Mouse (Mus musculus): ENCODE measurements around the gene Pogz. TPM values are rescaled to one million over a fixed set of nuclear protein-coding genes. Genes with fewer than 3 reads are reported as not detected.
"Not testable (repeated sequence)": the region's sequence is repeated elsewhere in the genome, so short reads cannot be mapped to it uniquely, and the experiment has no call there.

Pogz gene
- polyA plus RNA-seq, 1 experiment = 16.8 TPM

GRCm38 (mm10) chr3:94924688-94925087 is 87.3 kb downstream of the Pogz start:
- TF ChIP-seq CTCF (IDR thresholded peaks at IDR 0.05; ENCODE audit: control insufficient read depth, insufficient read depth, low read length) (no peak), POLR2A (IDR thresholded peaks at IDR 0.05; ENCODE audit: borderline replicate concordance, control insufficient read depth, low read depth, low read length) (no peak)
- H3K4me1 ChIP-seq (ENCODE audit: control insufficient read depth, insufficient read depth, low read length) = no peaks in the 10 kb centered on the region; the same call in 1 of the 2 replicates
- WGBS = 44% methylated on average over 8 of the region's 8 CpGs

GRCm38 (mm10) chr3:94926301-94926736 is 89.0 kb downstream of the Pogz start:
- not testable (repeated sequence) for H3K27ac ChIP-seq (ENCODE audit: control insufficient read depth, insufficient read depth, low read depth, low read length, poor library complexity); H3K4me3 ChIP-seq (replicated peaks; ENCODE audit: control insufficient read depth, low read depth, low read length); H3K4me1 ChIP-seq (ENCODE audit: control insufficient read depth, insufficient read depth, low read length)
- WGBS = 54% methylated on average over 4 of the region's 4 CpGs

More at GRCm38 (mm10) chr3:94924688-94925087, 87.3 kb downstream of the Pogz start:
- H3K27ac ChIP-seq (ENCODE audit: control insufficient read depth, insufficient read depth, low read depth, low read length, poor library complexity) = no peak overlapping the region
- no peak overlapping the region for H3K4me3 ChIP-seq (replicated peaks; ENCODE audit: control insufficient read depth, low read depth, low read length)

- H3K4me1 ChIP-seq (ENCODE audit: control insufficient read depth, insufficient read depth, low read length); H3K4me3 ChIP-seq (replicated peaks; ENCODE audit: control insufficient read depth, low read depth, low read length); H3K27ac ChIP-seq (ENCODE audit: control insufficient read depth, insufficient read depth, low read depth, low read length, poor library complexity): not testable (repeated sequence)
- WGBS = 82% methylated on average over 4 of the region's 4 CpGs
Measured at GRCm38 (mm10) chr3:94928979-94929378, 91.6 kb downstream of the Pogz start.

GRCm38 (mm10) chr3:94930386-94931266 is 93.3 kb downstream of the Pogz start:
- H3K27ac ChIP-seq (ENCODE audit: control insufficient read depth, insufficient read depth, low read depth, low read length, poor library complexity); H3K4me1 ChIP-seq (ENCODE audit: control insufficient read depth, insufficient read depth, low read length); H3K4me3 ChIP-seq (replicated peaks; ENCODE audit: control insufficient read depth, low read depth, low read length): not testable (repeated sequence)
- WGBS = 84% methylated on average over 7 of the region's 7 CpGs

- H3K4me3 ChIP-seq (replicated peaks; ENCODE audit: control insufficient read depth, low read depth, low read length); H3K4me1 ChIP-seq (ENCODE audit: control insufficient read depth, insufficient read depth, low read length); H3K27ac ChIP-seq (ENCODE audit: control insufficient read depth, insufficient read depth, low read depth, low read length, poor library complexity): not testable (repeated sequence)
- WGBS = 64% methylated on average over 10 of the region's 10 CpGs
Measured at GRCm38 (mm10) chr3:94931427-94932082, 94.2 kb downstream of the Pogz start.

Other genes with a start within 250 kb of the Pogz start
- gene Gm10972, start 194.5 kb upstream of the Pogz start, polyA plus RNA-seq (2011; ENCODE audit: insufficient read depth, insufficient read length, low replicate concordance, missing spikeins) = not detected in 2 replicates
- gene Tuft1, start 178.7 kb upstream of the Pogz start, polyA plus RNA-seq (2011; ENCODE audit: insufficient read depth, insufficient read length, low replicate concordance, missing spikeins) = 3.8 and 7.4 TPM in 2 replicates
- gene Selenbp2, start 144.0 kb upstream of the Pogz start, polyA plus RNA-seq (2011; ENCODE audit: insufficient read depth, insufficient read length, low replicate concordance, missing spikeins) = 4.4 TPM in 1 of 2 replicates, not detected in the other
- gene Cgn, start 51.1 kb upstream of the Pogz start, polyA plus RNA-seq (2011; ENCODE audit: insufficient read depth, insufficient read length, low replicate concordance, missing spikeins) = 0.22 and 1.00 TPM in 2 replicates
- gene Psmb4, start 49.4 kb downstream of the Pogz start, polyA plus RNA-seq (2011; ENCODE audit: insufficient read depth, insufficient read length, low replicate concordance, missing spikeins) = 291 and 443 TPM in 2 replicates
- 30.8 and 35.6 TPM in 2 replicates for gene Selenbp1, start 95.5 kb downstream of the Pogz start, polyA plus RNA-seq (2011; ENCODE audit: insufficient read depth, insufficient read length, low replicate concordance, missing spikeins)
- 4.5 and 22.2 TPM in 2 replicates for gene Rfx5, start 116.5 kb downstream of the Pogz start, polyA plus RNA-seq (2011; ENCODE audit: insufficient read depth, insufficient read length, low replicate concordance, missing spikeins)
- 43.1 and 63.2 TPM in 2 replicates for gene Pi4kb, start 137.2 kb downstream of the Pogz start, polyA plus RNA-seq (2011; ENCODE audit: insufficient read depth, insufficient read length, low replicate concordance, missing spikeins)
- 10.6 and 21.1 TPM in 2 replicates for gene Zfp687, start 177.9 kb downstream of the Pogz start, polyA plus RNA-seq (2011; ENCODE audit: insufficient read depth, insufficient read length, low replicate concordance, missing spikeins)
- 288 and 328 TPM in 2 replicates for gene Psmd4, start 205.0 kb downstream of the Pogz start, polyA plus RNA-seq (2011; ENCODE audit: insufficient read depth, insufficient read length, low replicate concordance, missing spikeins)